Mouse (Mus musculus) midbrain, embryonic 11.5 days (tissue): Measurements from ENCODE around the gene Tubb2a. TPM values are rescaled to one million over a fixed set of nuclear protein-coding genes. Genes with fewer than 3 reads are reported as not detected.

Experiments used
- ATAC-seq: fragments of 200-750 bp; cut with Nextera tagmentation; 2 replicates; pipeline ENCODE4 v1.8.0; 2017; ENCODE audit warnings: moderate TSS enrichment, moderate library complexity; ENCODE audit not compliant: low FRiP score
- DNase-seq: peaks from one replicate; pipeline ENCODE4 v3.0.0; 2015; ENCODE audit warnings: low spot score; ENCODE audit errors: missing footprints
- H3K27ac ChIP-seq: fragments of 300-500 bp; sonication (generic); 2 replicates; pipeline ENCODE4 v1.5.1; 2014; ENCODE audit warnings: low read depth, low read length
- H3K27me3 ChIP-seq: fragments of 300-500 bp; sonication (generic); 2 replicates; pipeline ENCODE4 v1.6.1; 2014; ENCODE audit warnings: mild to moderate bottlenecking, low read length, moderate library complexity, mixed read lengths; ENCODE audit not compliant: control insufficient read depth, insufficient read depth
- H3K36me3 ChIP-seq: fragments of 300-500 bp; sonication (generic); 2 replicates; pipeline ENCODE4 v1.6.1; 2014; ENCODE audit warnings: mild to moderate bottlenecking, low read length, moderate library complexity, mixed read lengths; ENCODE audit not compliant: control insufficient read depth, insufficient read depth
- H3K4me1 ChIP-seq: fragments of 300-500 bp; sonication (generic); 2 replicates; pipeline ENCODE4 v1.6.1; 2014; ENCODE audit warnings: low read length; ENCODE audit not compliant: control insufficient read depth, insufficient read depth
- H3K4me2 ChIP-seq: fragments of 300-500 bp; sonication (generic); 2 replicates; pipeline ENCODE4 v1.6.1; 2014; ENCODE audit warnings: mild to moderate bottlenecking, moderate library complexity
- H3K4me3 ChIP-seq: fragments of 300-500 bp; sonication (generic); 2 replicates; pipeline ENCODE4 v1.5.1; 2014; ENCODE audit warnings: low read depth, low read length
- H3K9ac ChIP-seq: fragments of 300-500 bp; sonication (generic); 2 replicates; pipeline ENCODE4 v1.6.1; 2014; ENCODE audit warnings: low read length
- H3K9me3 ChIP-seq: fragments of 300-500 bp; sonication (generic); 2 replicates; pipeline ENCODE4 v1.6.1; 2016; ENCODE audit warnings: low read length; ENCODE audit not compliant: control insufficient read depth
- WGBS: fragments of 180-500 bp; shearing (Covaris S2); extraction: QIAGEN DNeasy Blood & Tissue Kit; methylation state at CpG from one replicate; pipeline ENCODE4 v1.1.7; 2014; 5-methylcytosine and 5-hydroxymethylcytosine counted together
- polyA plus RNA-seq: library from polyadenylated mRNA; unstranded; fragments of >200 nt; fragmentation: Nextera tagmentation; extraction: Ambion mirVana; gene quantifications from 2 replicates; pipeline ENCODE4 v1.2.1, GENCODE M21; 2014

Tubb2a gene
- 398 and 417 TPM in 2 replicates for polyA plus RNA-seq

DNA sequence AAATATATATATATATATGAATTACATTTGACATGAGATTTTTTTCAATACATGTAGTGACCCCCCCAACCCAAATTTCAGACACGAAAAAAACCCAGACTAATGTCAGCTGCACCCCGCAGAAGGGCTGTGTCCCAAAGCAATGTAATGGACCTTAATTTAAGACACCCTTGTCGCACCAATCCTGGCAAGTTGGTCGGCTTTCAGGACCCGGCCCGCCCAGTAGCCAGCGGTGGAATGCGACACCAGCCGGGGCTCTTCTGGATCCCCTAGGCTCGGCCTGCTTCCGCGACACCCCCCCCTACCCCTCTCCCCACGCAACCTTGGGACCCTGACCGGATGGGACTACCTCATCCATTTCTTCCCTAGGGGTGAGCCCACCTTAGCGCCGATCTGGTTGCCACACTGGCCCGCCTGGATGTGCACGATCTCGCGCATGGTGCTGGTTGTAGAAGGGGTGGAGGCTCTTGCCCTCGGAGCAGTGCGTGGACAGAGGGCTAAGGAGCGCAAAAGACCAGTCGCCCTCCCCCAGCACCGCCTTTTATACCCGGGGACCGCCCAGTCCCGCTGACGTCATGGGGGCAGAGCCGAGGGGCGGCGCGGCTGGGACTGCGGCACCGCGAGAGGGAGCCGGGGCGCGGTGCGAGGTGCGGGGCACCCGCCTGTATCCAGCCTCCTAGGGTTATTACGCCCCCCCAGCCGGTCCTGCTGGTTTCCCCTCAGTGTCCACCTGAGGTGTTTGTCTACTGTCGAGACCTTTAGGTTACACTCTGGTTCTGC, at the start of gene Tubb2a:
Gene Tubb2a, minus strand, starts transcription at position 516 of the 780 bp plus-strand sequence.
- H3K27me3 ChIP-seq, result no peaks in the 10 kb centered on the region
- H3K4me3 ChIP-seq, result peak within 1 kb of the TSS; percentile 64
- peak within 1 kb of the TSS; percentile 85 for H3K9ac ChIP-seq
- peak within 1 kb of the TSS; percentile 95 for H3K4me2 ChIP-seq
- peak; percentile 98 for DNase-seq
- peak; percentile 91 for ATAC-seq
- peak within 1 kb of the TSS; percentile 68 for H3K27ac ChIP-seq
- peaks cover 22% of the 10 kb centered on the region for H3K4me1 ChIP-seq
- no peaks in the 10 kb centered on the region for H3K9me3 ChIP-seq
- no peaks in the 10 kb centered on the region for H3K36me3 ChIP-seq
- WGBS, result 1% methylated on average over 36 of the region's 45 CpGs

DNA sequence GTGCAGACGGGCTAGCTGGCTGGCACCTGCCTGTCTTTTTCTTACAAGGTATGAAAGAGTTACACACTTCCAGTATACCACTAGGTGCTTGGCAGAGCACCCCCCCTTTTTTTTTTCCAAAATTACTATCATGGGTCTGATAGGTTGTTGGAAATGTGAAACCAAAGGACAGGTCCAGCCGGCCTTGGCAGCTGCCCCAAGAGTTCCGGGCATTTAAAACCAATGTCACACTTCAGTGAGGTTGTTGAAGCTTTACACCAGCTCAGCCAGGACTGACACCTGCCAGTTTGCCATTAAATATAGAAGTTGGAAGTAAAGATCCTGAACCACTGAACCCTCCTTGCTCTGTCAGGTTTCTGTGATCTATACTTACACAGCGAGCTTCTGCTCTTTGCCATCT, 47.9 kb upstream of the Tubb2a start:
- Histone ChIP-seq H3K27ac (no peak overlapping the region), H3K9ac (peak overlapping the region; percentile 48), H3K4me3 (peak overlapping the region; percentile 27), H3K4me1 (peaks cover 32% of the 10 kb centered on the region), H3K9me3 (no peaks in the 10 kb centered on the region), H3K36me3 (peaks cover 11% of the 10 kb centered on the region), H3K27me3 (no peaks in the 10 kb centered on the region), H3K4me2 (peak overlapping the region; percentile 45)
- no peak for DNase-seq
- ATAC-seq, result no peak
- 81% methylated on average over 4 of the region's 4 CpGs for WGBS

DNA sequence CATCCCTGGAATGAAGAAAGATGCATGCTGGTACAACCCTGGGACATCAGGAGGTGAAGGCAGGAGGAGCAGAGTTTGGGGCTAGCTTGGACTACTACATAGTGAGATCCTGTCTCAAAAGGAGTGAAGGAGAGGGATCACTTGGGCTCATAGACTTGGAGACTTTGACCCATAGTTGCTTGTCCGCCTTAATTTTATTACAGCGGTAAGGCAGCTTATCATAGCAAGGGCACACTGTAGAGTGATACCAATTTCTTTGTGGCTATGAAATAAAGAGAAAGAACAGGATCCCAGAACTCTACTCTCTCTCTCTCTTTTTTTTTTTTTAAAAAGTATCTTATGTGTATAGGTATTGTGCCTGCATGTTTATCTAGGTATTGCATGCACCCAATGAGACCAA, 42.7 kb upstream of the Tubb2a start:
- Histone ChIP-seq H3K4me3 (no peak overlapping the region), H3K9ac (no peak overlapping the region), H3K9me3 (no peaks in the 10 kb centered on the region), H3K27ac (no peak overlapping the region), H3K4me2 (no peak overlapping the region), H3K27me3 (no peaks in the 10 kb centered on the region), H3K4me1 (peaks cover 21% of the 10 kb centered on the region), H3K36me3 (peaks cover 5% of the 10 kb centered on the region)
- no peak for ATAC-seq
- WGBS, result 97% methylated on average over 2 of the region's 2 CpGs
- no peak for DNase-seq

DNA sequence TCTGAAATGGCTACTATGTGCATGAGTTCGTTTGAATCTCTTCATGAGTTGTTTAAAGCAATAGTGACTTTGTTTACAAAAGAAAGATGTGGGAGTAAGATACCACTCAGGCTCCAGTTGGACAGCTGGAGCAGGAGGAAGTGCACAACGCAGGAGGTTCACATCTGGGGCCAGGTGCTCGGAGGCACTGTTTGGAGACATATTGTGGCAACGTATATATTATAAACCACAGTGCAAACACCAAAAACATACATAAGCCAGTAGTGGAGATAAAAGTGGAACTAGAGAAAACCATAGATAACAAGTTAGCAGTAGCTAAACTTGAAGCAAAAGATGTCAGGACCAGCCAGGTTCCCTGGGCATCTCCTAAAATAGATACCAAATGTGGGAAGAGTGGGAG, 41.6 kb upstream of the Tubb2a start:
- H3K4me1 ChIP-seq, result peaks cover 10% of the 10 kb centered on the region
- no peaks in the 10 kb centered on the region for H3K9me3 ChIP-seq
- no peak overlapping the region for H3K27ac ChIP-seq
- H3K9ac ChIP-seq, result no peak overlapping the region
- 85% methylated on average over 4 of the region's 4 CpGs for WGBS
- no peak for DNase-seq
- no peaks in the 10 kb centered on the region for H3K27me3 ChIP-seq
- no peak for ATAC-seq
- no peaks in the 10 kb centered on the region; the same call in 1 of the 2 replicates for H3K36me3 ChIP-seq
- no peak overlapping the region for H3K4me3 ChIP-seq
- H3K4me2 ChIP-seq, result no peak overlapping the region

DNA sequence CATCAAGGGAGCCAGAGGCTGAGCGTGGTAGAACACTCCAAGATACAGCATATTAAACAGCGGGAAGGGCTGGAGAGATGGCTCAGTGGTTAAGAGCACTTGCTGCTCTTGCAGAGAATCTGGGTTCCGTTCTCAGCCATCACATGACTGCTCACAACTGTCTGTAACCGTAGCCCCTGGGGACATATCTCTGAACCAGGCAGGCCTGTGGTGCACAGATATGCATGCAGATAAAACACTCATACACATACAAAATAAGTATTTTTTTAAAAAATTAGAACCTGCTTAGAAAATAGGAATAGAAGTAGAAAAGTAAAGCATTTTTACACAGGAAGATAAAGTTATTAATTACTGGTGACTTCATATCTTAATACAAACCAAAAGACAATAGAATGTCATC, 41.0 kb upstream of the Tubb2a start:
- Histone ChIP-seq H3K4me2 (no peak overlapping the region), H3K9me3 (no peaks in the 10 kb centered on the region), H3K36me3 (no peaks in the 10 kb centered on the region; the same call in 1 of the 2 replicates), H3K9ac (no peak overlapping the region), H3K4me3 (no peak overlapping the region), H3K4me1 (peaks cover 8% of the 10 kb centered on the region), H3K27me3 (no peaks in the 10 kb centered on the region), H3K27ac (no peak overlapping the region)
- DNase-seq (no peak), ATAC-seq (no peak)
- 86% methylated on average over 4 of the region's 4 CpGs for WGBS

DNA sequence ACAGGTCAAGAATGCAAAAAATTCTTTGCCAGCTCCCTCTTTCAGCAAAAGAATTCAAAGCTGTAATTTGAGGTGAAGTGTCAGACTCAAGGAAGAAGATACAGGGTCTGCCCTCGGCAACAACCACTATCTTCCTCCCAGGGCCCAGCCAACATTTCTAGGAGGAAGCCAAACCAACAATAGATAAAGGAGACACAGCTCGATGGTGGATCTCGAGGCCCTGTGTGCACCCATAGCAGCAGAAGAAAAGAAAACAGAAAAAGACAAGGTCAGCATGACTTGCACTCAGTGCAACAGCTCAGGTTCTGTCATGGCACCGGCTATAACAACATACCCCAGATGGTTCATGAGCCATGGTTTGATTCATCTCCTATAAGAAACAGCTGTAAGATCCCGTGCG, 38.7 kb upstream of the Tubb2a start:
- no peak overlapping the region for H3K27ac ChIP-seq
- no peaks in the 10 kb centered on the region for H3K4me1 ChIP-seq
- 88% methylated on average over 6 of the region's 6 CpGs for WGBS
- H3K27me3 ChIP-seq, result no peaks in the 10 kb centered on the region
- no peak overlapping the region for H3K9ac ChIP-seq
- ATAC-seq (no peak), DNase-seq (no peak)
- H3K4me3 ChIP-seq, result no peak overlapping the region
- no peaks in the 10 kb centered on the region for H3K36me3 ChIP-seq
- H3K4me2 ChIP-seq, result no peak overlapping the region
- H3K9me3 ChIP-seq, result no peaks in the 10 kb centered on the region

DNA sequence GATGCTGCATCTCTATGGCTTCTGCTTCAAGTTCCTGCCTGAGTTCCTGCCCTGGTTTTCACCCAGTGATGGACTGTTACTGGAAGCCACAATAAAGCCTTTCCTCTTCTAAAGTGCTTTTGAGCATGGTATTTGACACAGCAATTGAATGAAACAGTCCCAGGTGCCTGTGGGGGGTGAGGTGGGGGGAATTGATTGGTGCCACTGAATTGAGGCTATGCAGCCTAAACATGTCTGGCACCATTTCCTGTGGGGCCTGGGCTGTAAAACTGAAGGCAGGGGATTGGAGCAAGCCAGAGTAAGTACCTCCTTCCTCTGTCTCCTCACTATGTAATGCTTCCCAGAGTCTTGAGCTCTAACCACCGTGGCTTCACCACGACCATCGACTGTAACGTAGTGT, 36.8 kb upstream of the Tubb2a start:
- Histone ChIP-seq H3K36me3 (no peaks in the 10 kb centered on the region), H3K4me1 (peaks cover 4% of the 10 kb centered on the region), H3K4me2 (no peak overlapping the region), H3K4me3 (no peak overlapping the region), H3K9ac (no peak overlapping the region), H3K27me3 (no peaks in the 10 kb centered on the region), H3K9me3 (no peaks in the 10 kb centered on the region), H3K27ac (no peak overlapping the region)
- no peak for DNase-seq
- no peak for ATAC-seq
- WGBS, result 93% methylated on average over 4 of the region's 4 CpGs

DNA sequence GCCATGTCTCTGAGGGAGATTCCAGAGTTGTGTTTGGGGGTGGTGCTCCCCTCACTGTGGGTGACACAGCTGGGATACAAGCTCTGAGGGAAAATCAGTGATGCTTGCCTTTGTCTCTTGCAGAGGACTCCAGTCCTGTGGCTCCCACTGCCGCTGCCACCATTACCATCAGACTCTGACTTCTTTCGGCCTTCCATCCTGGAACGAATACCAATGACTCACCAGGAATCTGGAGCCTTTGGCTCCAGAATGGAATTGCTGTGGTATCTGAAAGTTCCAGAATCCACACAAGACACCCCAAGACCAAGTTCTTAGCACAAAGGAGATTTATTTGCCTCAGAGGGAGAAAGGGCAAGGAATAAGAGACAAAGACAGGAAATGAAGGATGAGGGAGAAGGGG, 35.3 kb upstream of the Tubb2a start:
- Histone ChIP-seq H3K4me3 (no peak overlapping the region), H3K36me3 (no peaks in the 10 kb centered on the region), H3K4me2 (no peak overlapping the region), H3K9ac (no peak overlapping the region), H3K27ac (no peak overlapping the region), H3K4me1 (peaks cover 7% of the 10 kb centered on the region), H3K9me3 (no peaks in the 10 kb centered on the region), H3K27me3 (no peaks in the 10 kb centered on the region)
- 86% methylated on average over 3 of the region's 3 CpGs for WGBS
- DNase-seq, result no peak
- ATAC-seq, result no peak

DNA sequence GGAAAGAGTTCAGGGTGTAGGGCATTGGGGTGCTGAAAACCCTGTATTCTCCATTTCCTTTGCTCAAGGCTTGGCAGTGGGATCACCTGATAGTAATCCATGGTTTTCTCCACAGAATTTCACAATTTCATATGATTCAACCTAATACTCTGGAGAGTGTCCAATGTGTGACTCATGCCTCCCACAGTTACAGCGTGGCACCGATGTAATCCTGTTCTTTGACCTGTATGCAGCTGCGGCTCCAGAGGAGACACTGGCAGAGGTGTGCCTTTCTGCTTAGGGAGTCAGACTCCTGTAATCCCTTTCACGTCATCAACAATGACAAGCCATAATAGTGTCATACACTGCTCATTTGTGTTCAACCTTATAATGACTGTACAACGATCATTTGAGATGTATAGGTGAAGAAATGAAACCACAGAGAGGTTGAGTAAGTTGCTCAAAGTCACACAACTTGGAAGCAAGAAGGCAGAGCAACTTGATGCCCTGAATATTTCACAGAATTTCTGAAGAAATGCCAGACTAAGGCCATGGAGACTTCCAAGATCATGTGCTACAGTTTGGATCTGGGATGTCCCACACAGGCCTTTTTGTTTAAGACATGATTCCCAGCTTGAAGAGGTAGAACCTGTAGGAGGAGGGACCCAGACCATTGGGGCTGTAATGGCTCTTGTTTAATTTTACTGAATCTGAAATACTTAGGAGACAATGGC, 34.7 kb upstream of the Tubb2a start:
- DNase-seq (no peak), ATAC-seq (no peak)
- H3K27me3 ChIP-seq, result no peaks in the 10 kb centered on the region

More for the DNA sequence above, 34.7 kb upstream of the Tubb2a start:
- no peak overlapping the region for H3K27ac ChIP-seq
- peaks cover 7% of the 10 kb centered on the region for H3K4me1 ChIP-seq
- no peaks in the 10 kb centered on the region for H3K36me3 ChIP-seq
- H3K9me3 ChIP-seq, result no peaks in the 10 kb centered on the region
- H3K4me2 ChIP-seq, result no peak overlapping the region
- 86% methylated on average over 5 of the region's 5 CpGs for WGBS
- no peak overlapping the region for H3K9ac ChIP-seq
- H3K4me3 ChIP-seq, result no peak overlapping the region
